Mouse (Mus musculus): ENCODE results near the gene Chchd3.

DNA sequence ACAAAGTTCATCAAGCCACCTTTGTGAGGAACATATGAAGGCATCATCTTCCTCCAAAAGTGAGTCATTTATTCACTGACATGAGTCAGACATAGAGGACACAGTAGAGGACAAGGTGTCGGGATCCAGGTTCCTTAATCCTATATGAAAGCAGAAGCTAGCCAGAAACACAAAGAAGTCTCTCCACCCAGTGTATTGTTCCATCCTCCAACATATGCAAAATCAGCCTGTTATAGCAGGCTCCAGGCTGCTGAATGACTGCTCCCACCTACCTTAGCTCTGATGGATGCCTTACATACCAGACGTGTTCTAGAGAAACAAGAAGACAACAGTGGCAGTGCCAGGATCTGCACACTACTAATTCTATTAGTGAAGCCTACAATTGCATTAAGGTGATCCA lies 91.1 kb downstream of the Chchd3 start:
- TF ChIP-seq CTCF (IDR thresholded peaks at IDR 0.05; ENCODE audit: insufficient read depth, low read length) (no peak), POLR2A (IDR thresholded peaks at IDR 0.05; ENCODE audit: borderline replicate concordance, extremely low read depth, low read depth, low read length) (no peak)

Data from lung, adult 2 months (tissue).